Mouse (Mus musculus) ES-Bruce4 (cell line): ENCODE measurements around the gene Tia1.

Experiments
- CTCF ChIP-seq: IDR thresholded peaks from one replicate; pipeline ENCODE4 v1.8.1; 2011; ENCODE audit warnings: low read depth, low read length
- EP300 ChIP-seq: IDR thresholded peaks from 2 replicates; pipeline ENCODE4 v1.6.1; 2011; ENCODE audit warnings: low read depth, low read length; ENCODE audit not compliant: insufficient read depth

- TF ChIP-seq CTCF, result no peak
- no peak for TF ChIP-seq EP300
These were observed 15.2 kb downstream of the Tia1 start for GRCm38 (mm10) chr6:86419239-86419638.
